Mouse (Mus musculus) layer of hippocampus, postnatal 10 days (tissue): Measurements from ENCODE around the gene Spag6l. TPM values are rescaled to one million over a fixed set of nuclear protein-coding genes. Genes with fewer than 3 reads are reported as not detected.

ENCODE experiments used
- total RNA-seq, 2 experiments: library from RNA; stranded (reverse); gene quantifications; 2 replicates each; pipeline ENCODE4 v1.2.3; 2021

Spag6l gene
- total RNA-seq, 2 experiments from 2014 or later, result 13.1 to 13.8 TPM

Other genes starting within 250 kb of the Spag6l start
- gene Fgd4, start 228.9 kb downstream of the Spag6l start, total RNA-seq, result 10 to 100 TPM; 54.1 to 60.6 TPM
- gene Olfr19, start 153.1 kb downstream of the Spag6l start, total RNA-seq, result not detected
- gene Igll1, start 34.5 kb upstream of the Spag6l start, total RNA-seq, result not detected
- gene Top3b, start 41.3 kb upstream of the Spag6l start, total RNA-seq, result 10 to 100 TPM; 49.6 to 66.5 TPM
- under 1 TPM in 1 of 2 experiments, not detected in 1; 0.62 TPM for gene Vpreb1, start 41.4 kb upstream of the Spag6l start, total RNA-seq
- 10 to 100 TPM; 24.5 to 24.7 TPM for gene Ppm1f, start 67.0 kb upstream of the Spag6l start, total RNA-seq
- gene Mapk1, start 153.9 kb upstream of the Spag6l start, total RNA-seq, result 100 to 1,000 TPM; 341 to 366 TPM
- 10 to 100 TPM; 49.3 TPM for gene Ypel1, start 240.2 kb upstream of the Spag6l start, total RNA-seq